Mouse (Mus musculus) testis, adult 2 months (tissue): ENCODE results near the gene Sult3a2.

Source experiments
- CTCF ChIP-seq: fragments of 200-500 bp; IDR thresholded peaks from 2 replicates; pipeline ENCODE4 v1.5.1; 2012; ENCODE audit warnings: low read depth, mild to moderate bottlenecking, inconsistent platforms, low read length, moderate library complexity; ENCODE audit not compliant: control insufficient read depth, insufficient read depth, insufficient replicate concordance
- POLR2A ChIP-seq: fragments of 200-500 bp; IDR thresholded peaks from 2 replicates; pipeline ENCODE4 v1.6.1; 2012; ENCODE audit warnings: low read depth, mild to moderate bottlenecking, inconsistent platforms, low read length, moderate library complexity; ENCODE audit not compliant: control insufficient read depth

DNA sequence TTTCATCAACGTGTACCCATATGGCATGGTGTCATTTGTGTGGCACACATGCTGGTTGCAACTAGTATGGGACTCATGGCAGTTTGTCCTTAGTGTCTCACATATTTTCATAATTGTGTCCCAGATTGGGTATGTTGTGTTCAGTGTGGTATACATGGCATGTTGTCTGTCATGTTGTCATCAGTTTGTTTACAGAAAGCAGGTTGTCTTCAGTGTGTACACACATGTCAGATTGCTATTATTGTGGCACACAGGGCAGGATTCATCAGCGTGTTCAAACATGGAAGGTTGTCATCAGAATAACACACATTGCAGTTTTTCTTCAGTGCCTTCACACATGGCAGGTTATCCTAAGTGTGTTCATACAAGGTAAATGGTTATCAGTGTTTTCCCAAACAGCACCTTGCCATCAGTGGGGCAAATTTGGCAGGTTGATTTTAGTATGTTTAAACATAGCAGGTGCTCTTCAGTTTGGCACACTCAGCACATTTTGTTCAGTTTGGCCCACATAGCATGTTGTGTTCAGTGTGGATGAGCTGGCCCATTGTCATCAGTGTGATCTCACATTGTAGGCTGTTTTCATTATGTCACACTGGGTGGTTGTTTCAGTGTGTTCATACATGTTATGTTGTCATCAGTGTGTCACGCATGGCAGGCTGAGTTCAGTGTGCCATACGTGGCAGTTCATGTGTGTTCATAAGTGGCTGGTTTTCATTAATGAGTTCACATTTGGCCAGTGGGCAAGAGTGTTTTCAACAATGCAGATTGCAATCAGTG is 53.9 kb downstream of the Sult3a2 start:
- TF ChIP-seq POLR2A: no peak
- no peak for TF ChIP-seq CTCF
